Mouse (Mus musculus) midbrain, embryonic 11.5 days (tissue): Measurements from ENCODE around the gene Msto1. TPM values are rescaled to one million over a fixed set of nuclear protein-coding genes. Genes with fewer than 3 reads are reported as not detected.
"Not testable (repeated sequence)": the region's sequence is repeated elsewhere in the genome, so short reads cannot be mapped to it uniquely, and the experiment has no call there.

Source experiments
- ATAC-seq: fragments of 200-750 bp; cut with Nextera tagmentation; 2 replicates; pipeline ENCODE4 v1.8.0; 2017; ENCODE audit warnings: moderate TSS enrichment, moderate library complexity; ENCODE audit not compliant: low FRiP score
- DNase-seq: peaks from one replicate; pipeline ENCODE4 v3.0.0; 2015; ENCODE audit warnings: low spot score; ENCODE audit errors: missing footprints
- H3K27ac ChIP-seq: fragments of 300-500 bp; sonication (generic); 2 replicates; pipeline ENCODE4 v1.5.1; 2014; ENCODE audit warnings: low read depth, low read length
- H3K27me3 ChIP-seq: fragments of 300-500 bp; sonication (generic); 2 replicates; pipeline ENCODE4 v1.6.1; 2014; ENCODE audit warnings: mild to moderate bottlenecking, low read length, moderate library complexity, mixed read lengths; ENCODE audit not compliant: control insufficient read depth, insufficient read depth
- H3K36me3 ChIP-seq: fragments of 300-500 bp; sonication (generic); 2 replicates; pipeline ENCODE4 v1.6.1; 2014; ENCODE audit warnings: mild to moderate bottlenecking, low read length, moderate library complexity, mixed read lengths; ENCODE audit not compliant: control insufficient read depth, insufficient read depth
- H3K4me1 ChIP-seq: fragments of 300-500 bp; sonication (generic); 2 replicates; pipeline ENCODE4 v1.6.1; 2014; ENCODE audit warnings: low read length; ENCODE audit not compliant: control insufficient read depth, insufficient read depth
- H3K4me2 ChIP-seq: fragments of 300-500 bp; sonication (generic); 2 replicates; pipeline ENCODE4 v1.6.1; 2014; ENCODE audit warnings: mild to moderate bottlenecking, moderate library complexity
- H3K4me3 ChIP-seq: fragments of 300-500 bp; sonication (generic); 2 replicates; pipeline ENCODE4 v1.5.1; 2014; ENCODE audit warnings: low read depth, low read length
- H3K9ac ChIP-seq: fragments of 300-500 bp; sonication (generic); 2 replicates; pipeline ENCODE4 v1.6.1; 2014; ENCODE audit warnings: low read length
- H3K9me3 ChIP-seq: fragments of 300-500 bp; sonication (generic); 2 replicates; pipeline ENCODE4 v1.6.1; 2016; ENCODE audit warnings: low read length; ENCODE audit not compliant: control insufficient read depth
- WGBS: fragments of 180-500 bp; shearing (Covaris S2); extraction: QIAGEN DNeasy Blood & Tissue Kit; methylation state at CpG from one replicate; pipeline ENCODE4 v1.1.7; 2014; 5-methylcytosine and 5-hydroxymethylcytosine counted together
- polyA plus RNA-seq: library from polyadenylated mRNA; unstranded; fragments of >200 nt; fragmentation: Nextera tagmentation; extraction: Ambion mirVana; gene quantifications from 2 replicates; pipeline ENCODE4 v1.2.1, GENCODE M21; 2014

The Msto1 gene
- polyA plus RNA-seq = 50.6 and 50.9 TPM in 2 replicates

- DNase-seq (peak; percentile 97), ATAC-seq (peak; percentile 98)
- H3K36me3 ChIP-seq = peaks cover 17% of the 10 kb centered on the region
- H3K9me3 ChIP-seq = no peaks in the 10 kb centered on the region
- H3K4me3 ChIP-seq = peak within 1 kb of the TSS; percentile 65
- no peaks in the 10 kb centered on the region for H3K27me3 ChIP-seq
- peak within 1 kb of the TSS; percentile 57 for H3K27ac ChIP-seq
- H3K4me2 ChIP-seq = peak within 1 kb of the TSS; percentile 87
- H3K9ac ChIP-seq = peak within 1 kb of the TSS; percentile 71
- H3K4me1 ChIP-seq = peaks cover 4% of the 10 kb centered on the region; the same call in 1 of the 2 replicates
- WGBS = under 1% methylated on average over 56 of the region's 62 CpGs
Measured at GRCm38 (mm10) chr3:88913511-88914383, at the start of gene Msto1. Gene Msto1, minus strand, starts transcription at chr3:88913999.

DNA sequence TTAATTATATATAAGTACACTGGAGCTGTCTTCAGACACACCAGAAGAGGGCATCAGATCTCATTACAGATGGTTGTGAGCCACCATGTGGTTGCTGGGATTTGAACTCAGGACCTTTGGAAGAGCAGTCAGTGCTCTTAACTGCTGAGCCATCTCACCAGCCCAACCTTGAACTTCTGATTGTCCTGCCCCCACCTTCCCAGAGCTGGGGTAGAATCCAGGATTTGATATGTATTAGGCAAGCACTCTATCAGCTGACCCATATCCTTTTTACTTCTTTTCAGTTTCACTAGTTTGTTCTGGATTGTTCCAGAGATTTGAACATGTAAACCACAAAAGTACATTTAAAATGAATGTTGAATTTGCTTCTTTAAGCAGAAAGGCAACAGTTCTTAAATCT, 49.4 kb upstream of the Msto1 start:
- H3K4me1 ChIP-seq, H3K27me3 ChIP-seq, H3K9ac ChIP-seq, H3K9me3 ChIP-seq, ATAC-seq, H3K36me3 ChIP-seq, H3K4me2 ChIP-seq, H3K4me3 ChIP-seq, H3K27ac ChIP-seq: not testable (repeated sequence)
- peak; percentile 44 for DNase-seq

GRCm38 (mm10) chr3:88953736-88954135, 39.9 kb upstream of the Msto1 start:
- H3K4me3 ChIP-seq = no peak overlapping the region
- no peak for ATAC-seq
- no peak overlapping the region for H3K27ac ChIP-seq
- no peaks in the 10 kb centered on the region for H3K27me3 ChIP-seq
- H3K4me1 ChIP-seq = peaks cover 14% of the 10 kb centered on the region
- DNase-seq = no peak
- H3K4me2 ChIP-seq = no peak overlapping the region
- no peaks in the 10 kb centered on the region for H3K9me3 ChIP-seq
- H3K36me3 ChIP-seq = no peaks in the 10 kb centered on the region
- H3K9ac ChIP-seq = no peak overlapping the region

GRCm38 (mm10) chr3:88953246-88953645, 39.4 kb upstream of the Msto1 start:
- H3K4me2 ChIP-seq = no peak overlapping the region
- peaks cover 19% of the 10 kb centered on the region for H3K4me1 ChIP-seq
- H3K4me3 ChIP-seq = no peak overlapping the region
- WGBS = 92% methylated on average over 4 of the region's 4 CpGs
- H3K27me3 ChIP-seq = no peaks in the 10 kb centered on the region
- no peaks in the 10 kb centered on the region for H3K9me3 ChIP-seq
- no peak for DNase-seq
- ATAC-seq = no peak
- no peaks in the 10 kb centered on the region for H3K36me3 ChIP-seq
- H3K27ac ChIP-seq = no peak overlapping the region
- H3K9ac ChIP-seq = no peak overlapping the region

DNA sequence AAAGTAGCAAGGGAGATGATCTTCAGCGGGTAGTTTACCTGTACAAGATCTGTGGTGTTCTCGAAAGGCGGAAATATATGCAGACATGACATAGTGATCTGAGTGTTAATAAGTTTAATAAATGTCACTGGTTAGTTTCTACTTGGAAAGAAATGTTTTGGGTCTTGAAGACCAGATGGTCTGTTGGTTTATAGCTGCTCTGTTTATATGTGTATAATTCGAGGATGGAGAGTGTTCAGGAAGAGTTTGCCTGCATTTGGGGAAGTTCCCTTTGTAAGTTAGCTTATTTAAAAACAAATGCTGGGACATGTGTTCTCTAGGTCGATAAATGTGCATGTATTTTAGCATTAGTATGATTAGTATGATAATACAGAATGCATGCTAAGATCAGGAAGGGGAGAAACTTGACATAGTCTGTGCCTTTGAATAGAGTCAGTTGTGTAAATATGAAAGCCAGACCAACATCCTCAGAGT, 37.6 kb upstream of the Msto1 start:
- peaks cover 22% of the 10 kb centered on the region for H3K4me1 ChIP-seq
- WGBS = 2% methylated on average over 5 of the region's 5 CpGs
- DNase-seq (no peak), ATAC-seq (no peak)
- H3K27me3 ChIP-seq = no peaks in the 10 kb centered on the region
- H3K9ac ChIP-seq = peak overlapping the region; percentile 96
- no peaks in the 10 kb centered on the region for H3K36me3 ChIP-seq
- peak overlapping the region; percentile 77 for H3K4me3 ChIP-seq
- peak overlapping the region; percentile 100 for H3K27ac ChIP-seq
- peak overlapping the region; percentile 51 for H3K4me2 ChIP-seq
- no peaks in the 10 kb centered on the region for H3K9me3 ChIP-seq

DNA sequence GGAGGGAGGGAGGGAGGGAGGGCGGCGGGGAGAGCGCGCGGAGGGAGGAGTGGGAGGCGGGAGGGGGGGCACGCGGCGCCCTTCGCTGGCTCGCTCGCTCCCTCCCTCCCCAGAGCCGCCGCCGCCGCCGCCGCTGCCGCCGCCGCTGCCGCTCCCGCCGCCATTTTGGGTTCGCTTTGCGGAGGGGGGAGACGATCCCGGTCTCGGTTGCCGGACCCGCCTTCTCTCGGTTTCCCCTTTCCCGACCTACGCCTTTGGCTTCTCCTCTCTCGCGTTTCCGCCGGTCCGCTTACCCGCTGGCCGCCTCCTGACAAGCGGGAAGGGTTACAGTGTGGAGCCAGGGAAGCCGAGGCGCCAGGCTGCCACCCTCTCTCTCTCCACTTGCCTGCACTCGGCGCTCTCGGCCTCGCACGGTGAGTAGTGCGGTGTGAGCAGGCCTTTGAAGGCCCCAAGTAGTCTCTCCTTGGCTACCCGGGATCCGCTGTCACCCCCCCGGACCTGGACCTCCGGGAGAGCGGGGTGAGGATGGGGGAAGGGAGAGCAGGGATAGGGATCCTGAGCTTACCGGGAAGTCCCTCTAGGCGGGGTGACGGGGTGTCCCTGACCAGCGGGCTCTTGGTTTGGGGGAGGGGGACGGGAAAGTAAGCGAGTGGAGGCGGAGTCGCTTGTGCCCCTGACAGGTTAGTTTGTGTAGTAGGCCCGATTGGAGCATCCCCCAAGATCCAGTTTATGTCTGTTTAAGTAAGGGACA, 37.0 kb upstream of the Msto1 start, which contains the start of the genes Ash1l and Dap3:
Gene Ash1l, plus strand, starts transcription at position 47 of the 751 bp plus-strand sequence.
Gene Dap3, minus strand, starts transcription at position 606 of the 751 bp plus-strand sequence.
- peak within 1 kb of the TSS; percentile 100 for H3K27ac ChIP-seq
- H3K27me3 ChIP-seq = no peaks in the 10 kb centered on the region
- ATAC-seq (peak; percentile 85), DNase-seq (peak; percentile 97)
- peak within 1 kb of the TSS; percentile 77 for H3K4me3 ChIP-seq
- H3K4me1 ChIP-seq = peaks cover 22% of the 10 kb centered on the region
- under 1% methylated on average over 29 of the region's 64 CpGs for WGBS
- no peaks in the 10 kb centered on the region for H3K36me3 ChIP-seq
- H3K9me3 ChIP-seq = no peaks in the 10 kb centered on the region
- peak within 1 kb of the TSS; percentile 96 for H3K9ac ChIP-seq
- peak within 1 kb of the TSS; percentile 51 for H3K4me2 ChIP-seq

DNA sequence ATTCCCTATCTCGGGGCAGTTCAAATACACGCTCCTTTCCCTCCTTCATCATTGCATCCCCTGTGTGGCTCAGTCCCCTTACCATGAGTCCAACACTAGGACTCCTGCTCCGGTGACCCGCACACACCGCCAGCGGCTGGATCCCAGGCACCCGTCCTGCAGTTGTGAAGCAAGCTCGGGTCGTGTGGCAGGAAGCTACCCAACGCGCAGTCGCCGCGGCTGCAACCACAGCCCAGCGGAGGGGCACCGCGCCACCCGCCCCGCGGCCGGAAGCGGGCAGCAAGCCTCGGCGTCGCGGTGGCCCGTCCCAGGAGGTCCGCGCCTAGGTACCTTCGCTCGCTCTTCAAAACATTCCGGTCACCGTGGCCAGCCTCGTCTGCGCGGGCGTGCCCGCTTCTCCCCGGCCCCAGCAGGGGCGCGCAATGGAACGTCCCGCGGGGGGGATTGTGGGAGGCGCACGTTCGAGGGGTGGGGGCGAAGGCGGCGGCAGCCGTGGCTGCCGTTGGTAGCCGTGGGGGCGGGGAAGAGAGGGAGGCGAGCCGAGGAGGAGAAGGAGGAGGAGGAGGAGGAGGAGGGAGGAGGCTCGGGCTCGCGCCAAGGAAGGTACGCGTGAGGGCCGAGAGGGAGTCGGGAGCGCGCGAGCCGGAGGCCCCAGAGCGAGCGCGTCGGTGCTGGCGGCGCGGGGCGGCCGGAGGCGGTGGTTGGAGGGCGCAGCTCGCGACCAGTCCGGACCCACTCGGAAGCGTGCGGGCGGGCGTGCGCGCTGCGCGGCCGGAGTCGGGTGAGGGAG, 36.2 kb upstream of the Msto1 start:
- no peaks in the 10 kb centered on the region for H3K36me3 ChIP-seq
- peaks cover 22% of the 10 kb centered on the region for H3K4me1 ChIP-seq
- peak overlapping the region; percentile 96 for H3K9ac ChIP-seq
- no peaks in the 10 kb centered on the region for H3K9me3 ChIP-seq
- DNase-seq (peak; percentile 98), ATAC-seq (peak; percentile 93)
- no peaks in the 10 kb centered on the region for H3K27me3 ChIP-seq
- peak overlapping the region; percentile 51 for H3K4me2 ChIP-seq
- peak overlapping the region; percentile 77 for H3K4me3 ChIP-seq
- peak overlapping the region; percentile 100 for H3K27ac ChIP-seq
- WGBS = under 1% methylated on average over 77 of the region's 92 CpGs

- H3K4me1 ChIP-seq = peaks cover 11% of the 10 kb centered on the region
- WGBS = 95% methylated on average over 4 of the region's 4 CpGs
- no peak overlapping the region for H3K9ac ChIP-seq
- H3K27me3 ChIP-seq = no peaks in the 10 kb centered on the region
- no peak overlapping the region for H3K27ac ChIP-seq
- H3K9me3 ChIP-seq = no peaks in the 10 kb centered on the region
- no peak overlapping the region for H3K4me3 ChIP-seq
- ATAC-seq = no peak
- no peak overlapping the region for H3K4me2 ChIP-seq
- H3K36me3 ChIP-seq = 0 out of 2 replicates have a peak, but pooled peaks cover 2% of the 10 kb centered on the region
- DNase-seq = no peak
Measured at GRCm38 (mm10) chr3:88944109-88944508, 30.3 kb upstream of the Msto1 start.
